Mouse (Mus musculus) ES-Bruce4 (cell line): ENCODE data around the gene Nfya.

Experiments used
- CTCF ChIP-seq: IDR thresholded peaks from one replicate; pipeline ENCODE4 v1.8.1; 2011; ENCODE audit warnings: low read depth, low read length
- EP300 ChIP-seq: IDR thresholded peaks from 2 replicates; pipeline ENCODE4 v1.6.1; 2011; ENCODE audit warnings: low read depth, low read length; ENCODE audit not compliant: insufficient read depth
- POLR2A ChIP-seq: IDR thresholded peaks from one replicate; pipeline ENCODE4 v1.8.1; 2011; ENCODE audit warnings: low read length; ENCODE audit not compliant: insufficient read depth

- no peak for TF ChIP-seq EP300
- TF ChIP-seq POLR2A = no peak
- no peak for TF ChIP-seq CTCF
Observed at GRCm38 (mm10) chr17:48411241-48411640, 1.5 kb upstream of the Nfya start.
